Mouse (Mus musculus) limb, embryonic 10.5 days (tissue): ENCODE results near the gene Gtsf1. TPM values are rescaled to one million over a fixed set of nuclear protein-coding genes. Genes with fewer than 3 reads are reported as not detected.

Source experiments
- DNase-seq: peaks from one replicate; pipeline ENCODE4 v3.0.0-alpha.2; 2017; ENCODE audit warnings: low spot score
- H3K27ac ChIP-seq: fragments of 300-500 bp; sonication (generic); 2 replicates; pipeline ENCODE4 v1.5.1; 2016; ENCODE audit warnings: mild to moderate bottlenecking
- H3K27me3 ChIP-seq: fragments of 300-500 bp; sonication (generic); 2 replicates; pipeline ENCODE4 v1.6.1; 2016; ENCODE audit warnings: low read depth, mild to moderate bottlenecking; ENCODE audit not compliant: poor library complexity, severe bottlenecking
- H3K36me3 ChIP-seq: fragments of 300-500 bp; sonication (generic); 2 replicates; pipeline ENCODE4 v1.6.1; 2016; ENCODE audit warnings: mild to moderate bottlenecking, moderate library complexity
- H3K4me1 ChIP-seq: fragments of 300-500 bp; sonication (generic); 2 replicates; pipeline ENCODE4 v1.6.1; 2016
- H3K4me3 ChIP-seq: fragments of 300-500 bp; sonication (generic); 2 replicates; pipeline ENCODE4 v1.5.1; 2016; ENCODE audit warnings: mild to moderate bottlenecking, moderate library complexity
- H3K9me3 ChIP-seq: fragments of 300-500 bp; sonication (generic); replicated peaks from 2 replicates; pipeline ENCODE4 v1.6.1; 2016; ENCODE audit warnings: mild to moderate bottlenecking
- WGBS: fragments of 180-500 bp; shearing (Covaris S2); methylation state at CpG from one replicate; pipeline ENCODE4 v1.1.7; 2016; 5-methylcytosine and 5-hydroxymethylcytosine counted together
- polyA plus RNA-seq: library from polyadenylated mRNA; unstranded; fragments of >200 nt; fragmentation: Nextera tagmentation; extraction: Ambion mirVana; gene quantifications from 2 replicates; pipeline ENCODE4 v1.2.1, GENCODE M21; 2016

Gtsf1 gene
- polyA plus RNA-seq, 1 experiment from 2014 or later = not detected

- no peak for DNase-seq
- WGBS = 94% methylated on average over 5 of the region's 5 CpGs
- no peaks in the 10 kb centered on the region for H3K9me3 ChIP-seq
- no peak overlapping the region for H3K4me3 ChIP-seq
- no peak overlapping the region for H3K27ac ChIP-seq
- H3K4me1 ChIP-seq = no peaks in the 10 kb centered on the region
- no peaks in the 10 kb centered on the region for H3K27me3 ChIP-seq
- no peaks in the 10 kb centered on the region for H3K36me3 ChIP-seq
Observed at GRCm38 (mm10) chr15:103401361-103401760, 28.9 kb downstream of the Gtsf1 start.

DNA sequence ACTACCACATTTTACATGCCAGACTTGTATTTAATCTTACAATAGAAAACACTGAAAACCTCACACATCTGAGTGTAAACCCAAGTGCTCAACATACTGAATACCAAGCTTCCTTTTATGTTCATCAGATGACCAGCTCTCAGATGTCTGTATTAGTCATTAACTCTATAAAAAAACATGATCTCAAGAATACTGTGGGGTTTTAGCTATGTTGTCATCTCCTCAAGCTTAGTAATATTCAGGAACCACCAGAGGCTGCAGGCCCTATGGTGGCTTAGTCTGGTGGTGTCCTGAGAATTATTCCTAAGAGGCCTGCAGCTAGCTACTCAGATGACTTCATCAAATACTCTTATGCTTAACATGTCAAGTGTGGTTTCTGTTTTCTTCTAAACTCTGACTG lies 36.7 kb downstream of the Gtsf1 start:
- H3K27ac ChIP-seq = no peak overlapping the region
- H3K4me3 ChIP-seq = no peak overlapping the region
- no peaks in the 10 kb centered on the region for H3K27me3 ChIP-seq
- DNase-seq = no peak
- H3K36me3 ChIP-seq = no peaks in the 10 kb centered on the region
- H3K9me3 ChIP-seq = no peaks in the 10 kb centered on the region
- H3K4me1 ChIP-seq = no peaks in the 10 kb centered on the region

GRCm38 (mm10) chr15:103388556-103389145 lies 41.6 kb downstream of the Gtsf1 start:
- Histone ChIP-seq H3K4me1 (peaks cover 2% of the 10 kb centered on the region), H3K36me3 (no peaks in the 10 kb centered on the region), H3K27me3 (no peaks in the 10 kb centered on the region), H3K27ac (no peak overlapping the region), H3K9me3 (no peaks in the 10 kb centered on the region), H3K4me3 (no peak overlapping the region)
- DNase-seq = no peak
- 50% methylated on average over 4 of the region's 4 CpGs for WGBS

DNA sequence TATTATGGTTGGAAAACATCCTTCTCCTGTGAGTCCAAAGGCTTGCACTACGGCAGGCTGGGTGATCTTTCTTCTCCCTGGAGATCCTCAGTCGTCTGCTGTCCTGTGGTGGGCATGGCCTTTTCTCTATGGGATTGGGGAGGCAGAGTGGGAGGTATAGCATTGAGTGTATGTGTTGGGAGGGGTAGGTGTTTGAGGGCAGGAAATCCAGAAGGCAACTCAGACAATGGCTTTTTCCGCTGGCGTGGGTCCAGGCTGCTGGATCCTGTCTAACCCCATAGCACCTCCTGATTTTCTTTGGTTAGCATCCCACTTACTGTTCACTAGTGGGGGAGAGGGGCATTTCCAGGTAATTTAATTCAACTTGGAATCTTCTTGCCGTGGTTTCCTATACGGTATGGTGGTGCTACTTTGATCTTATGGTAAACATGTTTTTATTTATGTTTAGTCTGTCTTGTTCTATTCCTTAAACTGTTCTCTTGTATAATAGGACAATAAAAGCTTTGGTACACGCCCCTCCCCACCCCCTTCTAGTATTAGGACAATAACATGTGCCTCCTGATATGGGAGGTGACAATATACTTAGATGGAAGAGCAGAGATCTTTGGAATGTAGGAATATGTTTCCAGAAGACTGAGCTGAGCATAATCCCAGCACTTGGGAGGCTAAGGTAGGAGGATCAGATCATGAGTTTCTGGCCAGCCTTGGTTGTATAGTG lies 46.3 kb downstream of the Gtsf1 start:
- Histone ChIP-seq H3K27ac (peak overlapping the region; percentile 57; the same call in 1 of the 2 replicates), H3K27me3 (no peaks in the 10 kb centered on the region), H3K36me3 (no peaks in the 10 kb centered on the region), H3K9me3 (no peaks in the 10 kb centered on the region), H3K4me1 (peaks cover 15% of the 10 kb centered on the region), H3K4me3 (no peak overlapping the region)
- DNase-seq = no peak
- WGBS = 74% methylated on average over 7 of the region's 7 CpGs

GRCm38 (mm10) chr15:103382795-103383406 lies 47.4 kb downstream of the Gtsf1 start:
- no peaks in the 10 kb centered on the region for H3K27me3 ChIP-seq
- no peak overlapping the region for H3K4me3 ChIP-seq
- no peaks in the 10 kb centered on the region for H3K9me3 ChIP-seq
- H3K27ac ChIP-seq = peak overlapping the region; percentile 57
- no peaks in the 10 kb centered on the region for H3K36me3 ChIP-seq
- peaks cover 25% of the 10 kb centered on the region for H3K4me1 ChIP-seq
- peak; percentile 59 for DNase-seq
- WGBS = 28% methylated on average over 5 of the region's 5 CpGs

DNA sequence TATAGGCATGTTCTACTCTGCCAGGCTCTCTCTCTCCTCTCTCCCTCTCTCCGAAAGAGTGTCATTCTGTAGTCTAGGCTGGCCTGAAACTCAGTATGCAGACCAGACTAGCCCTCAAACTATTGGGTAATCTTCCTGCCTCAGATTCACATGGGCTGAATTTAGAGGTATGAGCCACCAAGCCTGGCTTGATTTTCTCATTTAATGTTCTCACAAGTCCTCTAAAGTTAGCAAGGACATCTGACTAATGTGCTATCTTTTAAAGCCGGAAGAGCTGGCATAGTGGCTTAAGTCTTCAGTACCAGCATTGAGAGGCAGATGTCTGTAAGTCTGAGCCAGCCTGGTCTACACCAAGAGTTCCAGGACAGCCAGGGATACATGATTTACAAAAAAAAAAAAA lies 48.2 kb downstream of the Gtsf1 start:
- WGBS = 94% methylated on average over 2 of the region's 2 CpGs

DNA sequence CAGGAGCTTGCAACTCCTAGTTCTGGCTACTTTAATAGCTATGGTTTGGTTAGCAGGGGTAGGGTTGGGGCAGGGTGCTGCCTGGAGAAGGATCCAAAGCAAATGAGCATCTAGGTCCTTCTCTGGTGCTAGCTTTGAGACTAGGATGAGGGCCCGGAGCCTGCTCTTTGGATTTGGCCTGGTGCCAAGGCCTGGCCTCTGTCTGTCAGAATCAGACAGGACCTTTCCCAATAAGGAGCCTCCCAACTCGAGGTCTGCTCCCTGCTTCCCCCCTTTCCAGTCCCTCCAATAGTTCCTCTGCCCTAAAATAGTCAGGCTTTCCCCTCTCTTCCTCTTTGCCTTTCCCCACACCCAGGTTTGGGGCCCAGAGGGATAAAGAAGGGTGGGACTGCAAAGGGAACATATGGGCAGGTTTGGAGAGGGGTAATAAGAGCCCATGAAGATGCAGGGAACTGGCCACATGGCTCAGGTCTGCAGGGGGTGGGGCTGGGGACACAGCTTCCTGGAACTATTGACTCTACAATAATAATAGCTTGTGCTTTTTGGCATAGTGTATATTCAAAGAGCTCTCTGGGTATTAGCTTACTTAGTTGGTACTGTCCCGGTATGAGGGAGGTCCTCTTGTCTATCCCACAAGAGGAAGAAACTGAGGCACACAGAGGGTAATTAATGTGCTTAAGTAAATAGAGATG lies 51.5 kb downstream of the Gtsf1 start:
- H3K4me3 ChIP-seq = no peak overlapping the region
- no peaks in the 10 kb centered on the region for H3K9me3 ChIP-seq
- no peaks in the 10 kb centered on the region for H3K36me3 ChIP-seq
- H3K27me3 ChIP-seq = no peaks in the 10 kb centered on the region
- DNase-seq = no peak
- peaks cover 41% of the 10 kb centered on the region for H3K4me1 ChIP-seq
- 78% methylated on average over 3 of the region's 3 CpGs for WGBS
- H3K27ac ChIP-seq = peak overlapping the region; percentile 2; the same call in 1 of the 2 replicates

More for the DNA sequence above, 48.2 kb downstream of the Gtsf1 start:
- H3K9me3 ChIP-seq = no peaks in the 10 kb centered on the region
- H3K36me3 ChIP-seq = no peaks in the 10 kb centered on the region
- no peak overlapping the region for H3K4me3 ChIP-seq
- no peak for DNase-seq
- no peak overlapping the region for H3K27ac ChIP-seq
- H3K4me1 ChIP-seq = peaks cover 30% of the 10 kb centered on the region
- no peaks in the 10 kb centered on the region for H3K27me3 ChIP-seq

DNA sequence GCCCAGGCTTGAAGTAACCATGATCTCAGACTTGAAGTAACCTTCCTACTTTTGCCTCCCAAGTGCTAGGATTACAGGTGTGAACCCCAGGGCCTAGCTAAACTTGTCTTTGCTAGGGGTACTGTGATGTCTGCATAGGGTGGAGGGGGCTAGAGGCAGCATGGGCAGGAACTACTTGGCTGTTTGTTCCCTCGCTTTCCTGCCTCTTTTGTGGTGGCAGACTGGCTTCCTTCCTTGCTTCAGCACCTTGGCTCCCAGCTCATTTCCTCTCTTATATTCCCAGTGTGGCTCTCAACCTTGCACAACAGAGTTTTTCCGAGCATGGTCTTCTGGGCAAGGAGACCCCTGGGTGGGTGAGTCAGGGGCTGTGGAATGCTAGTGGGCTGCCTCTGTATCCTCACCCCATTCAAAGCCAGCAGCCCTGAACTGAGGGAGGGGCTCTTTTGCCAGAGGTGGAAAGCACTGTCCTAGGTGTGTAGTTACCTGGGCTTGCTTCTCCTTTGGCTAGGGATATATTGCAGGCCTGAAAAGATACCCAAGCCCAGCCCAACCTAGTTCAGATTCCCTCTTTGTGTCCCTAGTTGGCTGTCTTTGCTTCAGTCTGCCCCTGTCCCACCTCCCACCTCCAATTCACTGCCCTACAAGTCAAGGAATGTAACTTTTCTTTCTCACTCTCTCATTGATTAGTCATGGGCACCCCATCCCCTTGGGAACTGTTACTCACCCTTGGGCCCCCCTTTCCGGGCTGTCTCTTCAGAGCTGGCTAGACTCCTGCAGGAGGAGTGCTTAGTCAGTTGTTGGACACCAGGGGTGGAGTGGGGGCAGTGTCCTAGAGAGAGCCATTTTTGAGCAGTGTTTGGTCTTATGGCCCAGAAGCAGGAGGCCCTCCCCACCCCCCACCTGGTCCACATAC lies 52.3 kb downstream of the Gtsf1 start:
- 81% methylated on average over 3 of the region's 3 CpGs for WGBS
- Histone ChIP-seq H3K36me3 (no peaks in the 10 kb centered on the region), H3K4me1 (peaks cover 33% of the 10 kb centered on the region), H3K27ac (peak overlapping the region; percentile 2; the same call in 1 of the 2 replicates), H3K27me3 (no peaks in the 10 kb centered on the region), H3K4me3 (no peak overlapping the region), H3K9me3 (no peaks in the 10 kb centered on the region)
- no peak for DNase-seq

DNA sequence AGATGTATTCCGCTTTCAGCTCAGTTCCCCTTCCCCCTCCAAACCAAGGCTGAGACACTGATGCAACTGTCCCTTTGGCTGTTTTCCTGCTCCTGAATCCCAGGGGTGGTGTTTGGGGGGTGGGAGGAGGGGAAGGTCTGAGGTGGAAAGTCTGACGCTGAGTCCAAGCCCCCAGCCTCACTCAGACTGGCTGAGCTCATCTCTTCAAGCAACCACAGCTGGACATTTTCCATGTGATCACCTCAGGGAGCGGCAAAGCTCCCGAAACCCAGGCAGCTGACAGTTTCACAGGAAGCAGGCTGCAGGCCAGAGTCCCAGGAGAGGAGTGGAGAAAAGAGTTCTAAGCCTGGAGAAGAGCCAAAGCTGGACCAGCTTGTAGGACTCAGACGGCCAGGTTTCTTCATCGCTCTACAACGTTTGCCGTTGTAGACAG lies 53.4 kb downstream of the Gtsf1 start:
- Histone ChIP-seq H3K27ac (no peak overlapping the region), H3K36me3 (no peaks in the 10 kb centered on the region), H3K4me3 (no peak overlapping the region), H3K9me3 (no peaks in the 10 kb centered on the region), H3K27me3 (no peaks in the 10 kb centered on the region), H3K4me1 (peaks cover 27% of the 10 kb centered on the region)
- DNase-seq = no peak
- 77% methylated on average over 8 of the region's 8 CpGs for WGBS

- Histone ChIP-seq H3K4me1 (peaks cover 40% of the 10 kb centered on the region), H3K36me3 (no peaks in the 10 kb centered on the region), H3K4me3 (no peak overlapping the region), H3K27ac (no peak overlapping the region), H3K9me3 (no peaks in the 10 kb centered on the region), H3K27me3 (no peaks in the 10 kb centered on the region)
- 89% methylated on average over 4 of the region's 4 CpGs for WGBS
- DNase-seq = no peak
Observed at GRCm38 (mm10) chr15:103375112-103375800, 55.0 kb downstream of the Gtsf1 start.

- H3K4me1 ChIP-seq = peaks cover 37% of the 10 kb centered on the region
- no peak overlapping the region for H3K4me3 ChIP-seq
- DNase-seq = no peak
- H3K9me3 ChIP-seq = no peaks in the 10 kb centered on the region
- no peaks in the 10 kb centered on the region for H3K36me3 ChIP-seq
- no peaks in the 10 kb centered on the region for H3K27me3 ChIP-seq
- no peak overlapping the region for H3K27ac ChIP-seq
Observed at GRCm38 (mm10) chr15:103372461-103372860, 57.8 kb downstream of the Gtsf1 start.

DNA sequence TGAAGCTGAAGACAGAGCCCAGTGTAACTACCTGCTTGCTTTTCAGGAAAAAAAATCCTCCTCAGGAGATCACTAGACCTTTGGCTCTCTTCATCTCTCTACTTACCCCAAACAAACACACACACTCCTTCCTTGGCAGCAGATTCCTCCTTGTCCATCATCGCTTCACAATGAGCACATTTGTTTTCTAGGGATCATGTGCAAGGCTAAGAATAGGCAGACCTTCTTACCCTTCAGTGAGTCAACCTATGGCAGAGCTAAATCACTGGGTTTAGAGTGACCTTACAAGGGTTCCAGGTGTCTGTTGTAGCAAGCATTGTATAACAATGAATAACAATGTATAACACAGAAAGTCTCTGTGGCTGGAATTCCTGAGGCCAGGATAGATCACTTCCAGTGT lies 58.5 kb downstream of the Gtsf1 start:
- H3K27ac ChIP-seq = no peak overlapping the region
- H3K4me3 ChIP-seq = no peak overlapping the region
- H3K36me3 ChIP-seq = no peaks in the 10 kb centered on the region
- H3K4me1 ChIP-seq = peaks cover 38% of the 10 kb centered on the region
- H3K27me3 ChIP-seq = no peaks in the 10 kb centered on the region
- WGBS = 79% methylated on average over 1 of the region's 1 CpGs
- H3K9me3 ChIP-seq = no peaks in the 10 kb centered on the region
- DNase-seq = no peak
